Mouse (Mus musculus): ENCODE measurements around the gene Gm20605. TPM values are rescaled to one million over a fixed set of nuclear protein-coding genes. Genes with fewer than 3 reads are reported as not detected.

Gene Gm20605
- polyA plus RNA-seq, 1 experiment: 3.0 TPM

DNA sequence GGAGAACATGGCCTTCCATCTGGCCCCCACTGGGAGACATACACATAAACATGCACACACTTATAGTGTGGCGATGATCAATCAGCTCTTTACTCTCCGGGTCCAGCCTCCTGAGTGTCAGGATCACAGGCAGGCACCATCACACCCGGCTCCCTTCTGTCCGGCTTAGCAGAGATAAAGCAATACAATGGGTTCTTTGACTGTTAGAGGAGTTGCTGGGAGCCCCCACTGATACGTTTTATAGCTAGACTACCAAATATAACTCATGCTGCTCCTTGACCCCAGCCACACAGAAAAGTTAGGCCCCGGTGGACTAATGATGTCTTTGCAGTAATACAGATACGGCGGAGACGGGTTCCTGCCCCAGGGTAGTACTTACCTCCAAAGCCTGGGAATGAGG lies 34.1 kb downstream of the Gm20605 start:
- TF ChIP-seq CTCF (IDR thresholded peaks at IDR 0.05; ENCODE audit: borderline replicate concordance, insufficient read depth, low read length) (no peak), POLR2A (IDR thresholded peaks at IDR 0.05; ENCODE audit: low read depth, low read length) (no peak)
- no peak overlapping the region for H3K4me3 ChIP-seq (ENCODE audit: insufficient read depth, low read length)
- H3K4me1 ChIP-seq (ENCODE audit: control insufficient read depth, insufficient read depth, low read length): peaks cover 7% of the 10 kb centered on the region
- H3K27ac ChIP-seq (ENCODE audit: insufficient read depth, low read length): no peak overlapping the region

DNA sequence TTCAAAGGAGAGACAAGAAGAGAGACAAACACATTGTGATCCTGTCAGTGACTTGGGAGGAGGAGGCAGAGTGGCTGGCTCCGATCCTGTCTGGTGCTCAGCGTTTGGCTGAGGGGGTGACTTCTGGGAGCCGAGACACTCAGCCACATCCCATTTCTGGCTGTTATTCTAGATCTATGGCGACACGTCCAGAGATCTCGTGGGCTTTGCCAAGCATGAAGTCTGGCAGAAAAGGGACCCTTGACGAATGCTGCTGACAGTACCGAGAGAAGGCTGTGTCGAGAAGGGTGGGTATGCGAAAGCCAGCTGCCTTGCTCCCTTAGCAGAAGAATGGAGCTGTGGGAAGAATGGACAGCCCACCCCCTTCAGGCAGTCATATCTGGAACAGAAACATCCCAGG lies 40.0 kb downstream of the Gm20605 start:
- Histone ChIP-seq H3K4me3 (ENCODE audit: insufficient read depth, low read length) (no peak overlapping the region), H3K27ac (ENCODE audit: insufficient read depth, low read length) (no peak overlapping the region), H3K4me1 (ENCODE audit: control insufficient read depth, insufficient read depth, low read length) (peaks cover 9% of the 10 kb centered on the region; the same call in 1 of the 2 replicates)
- TF ChIP-seq POLR2A (IDR thresholded peaks at IDR 0.05; ENCODE audit: low read depth, low read length) (no peak), CTCF (IDR thresholded peaks at IDR 0.05; ENCODE audit: borderline replicate concordance, insufficient read depth, low read length) (no peak)

DNA sequence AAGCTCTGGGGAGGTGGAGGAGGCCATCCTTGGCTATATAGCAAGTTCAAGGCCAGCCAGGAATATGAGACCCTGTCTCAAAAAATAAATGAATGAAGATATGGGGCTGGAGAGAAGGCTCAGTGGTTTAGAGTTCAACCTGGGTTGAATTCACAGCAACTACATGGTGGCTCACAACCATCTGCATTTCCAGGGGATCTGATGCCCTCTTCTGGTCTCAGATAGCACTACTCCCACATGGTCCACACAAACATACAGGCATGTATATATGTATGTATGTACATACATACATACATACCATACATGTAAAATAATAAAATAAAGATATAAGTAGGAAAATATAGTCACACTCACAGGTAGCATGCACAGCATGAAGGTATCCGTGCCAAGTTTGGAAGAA lies 41.3 kb downstream of the Gm20605 start:
- Histone ChIP-seq H3K4me3 (ENCODE audit: insufficient read depth, low read length) (no peak overlapping the region), H3K4me1 (ENCODE audit: control insufficient read depth, insufficient read depth, low read length) (peaks cover 9% of the 10 kb centered on the region; the same call in 1 of the 2 replicates), H3K27ac (ENCODE audit: insufficient read depth, low read length) (0 out of 2 replicates have a peak overlapping the region, but pooled peaks have one; percentile 69)
- TF ChIP-seq POLR2A (IDR thresholded peaks at IDR 0.05; ENCODE audit: low read depth, low read length) (no peak), CTCF (IDR thresholded peaks at IDR 0.05; ENCODE audit: borderline replicate concordance, insufficient read depth, low read length) (no peak)

DNA sequence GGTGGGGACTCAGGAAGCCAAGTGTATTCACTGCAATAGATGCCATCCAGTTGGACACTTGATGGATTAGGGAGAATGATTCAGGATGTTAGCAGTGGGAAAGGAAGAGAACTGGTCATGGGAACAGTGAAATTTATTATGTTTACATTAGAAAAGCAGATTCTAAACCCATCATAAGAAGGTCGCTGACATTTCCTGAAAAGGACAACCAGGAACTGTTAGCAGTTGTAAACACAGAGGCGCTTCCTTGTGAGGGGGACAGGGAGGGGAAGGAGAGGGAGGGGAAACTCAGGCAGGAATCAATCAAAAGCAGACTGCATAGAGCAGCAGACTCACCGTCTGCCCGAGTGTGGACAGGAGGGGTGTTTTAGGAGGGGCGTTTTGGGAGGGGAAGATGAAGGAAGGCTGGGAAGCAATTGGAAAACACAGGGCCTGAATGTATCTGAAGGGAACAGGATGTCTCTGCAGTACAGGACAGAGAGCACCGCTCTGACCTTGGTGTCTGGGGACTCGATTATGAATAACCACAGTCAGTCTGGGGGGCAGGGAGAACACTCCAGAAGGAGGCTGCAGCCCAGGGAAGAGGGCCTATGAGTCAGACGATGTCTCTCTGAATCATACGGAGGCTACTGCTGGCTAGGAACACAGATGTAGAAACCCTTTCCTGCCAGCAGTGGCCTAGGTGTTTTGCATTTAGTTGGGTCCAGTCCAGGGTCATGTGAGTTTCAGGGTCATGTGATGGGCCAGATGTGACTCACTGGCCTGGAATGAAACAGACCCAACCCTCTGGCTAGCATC lies 42.7 kb downstream of the Gm20605 start:
- no peak overlapping the region for H3K4me3 ChIP-seq (ENCODE audit: insufficient read depth, low read length)
- peaks cover 9% of the 10 kb centered on the region; the same call in 1 of the 2 replicates for H3K4me1 ChIP-seq (ENCODE audit: control insufficient read depth, insufficient read depth, low read length)
- H3K27ac ChIP-seq (ENCODE audit: insufficient read depth, low read length): peak overlapping the region; percentile 69
- TF ChIP-seq CTCF (IDR thresholded peaks at IDR 0.05; ENCODE audit: borderline replicate concordance, insufficient read depth, low read length) (no peak), POLR2A (IDR thresholded peaks at IDR 0.05; ENCODE audit: low read depth, low read length) (peak; percentile 58; the same call in 1 of the 2 replicates)

DNA sequence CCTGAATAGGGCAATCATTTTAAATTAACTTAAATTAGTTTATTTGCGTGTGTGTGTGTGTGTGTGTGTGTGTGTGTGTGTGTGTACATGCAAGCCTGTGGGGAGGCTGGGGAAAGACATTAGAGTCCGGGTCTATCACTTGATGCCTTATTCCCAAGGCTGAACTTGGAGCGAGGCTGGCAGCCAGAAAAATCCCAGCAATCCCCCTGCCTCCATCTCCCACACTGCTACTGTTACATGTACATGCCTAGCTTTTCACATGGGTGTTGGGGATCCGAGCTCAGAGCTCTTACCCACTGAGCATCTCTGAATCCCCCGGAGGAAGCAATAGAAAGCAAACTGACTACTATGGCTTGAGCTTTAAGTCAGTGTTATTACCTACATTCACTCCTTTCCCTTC lies 43.4 kb downstream of the Gm20605 start:
- Histone ChIP-seq H3K27ac (ENCODE audit: insufficient read depth, low read length) (peak overlapping the region; percentile 57), H3K4me3 (ENCODE audit: insufficient read depth, low read length) (no peak overlapping the region), H3K4me1 (ENCODE audit: control insufficient read depth, insufficient read depth, low read length) (peaks cover 9% of the 10 kb centered on the region; the same call in 1 of the 2 replicates)
- TF ChIP-seq POLR2A (IDR thresholded peaks at IDR 0.05; ENCODE audit: low read depth, low read length): no peak
- TF ChIP-seq CTCF (IDR thresholded peaks at IDR 0.05; ENCODE audit: borderline replicate concordance, insufficient read depth, low read length): no peak

DNA sequence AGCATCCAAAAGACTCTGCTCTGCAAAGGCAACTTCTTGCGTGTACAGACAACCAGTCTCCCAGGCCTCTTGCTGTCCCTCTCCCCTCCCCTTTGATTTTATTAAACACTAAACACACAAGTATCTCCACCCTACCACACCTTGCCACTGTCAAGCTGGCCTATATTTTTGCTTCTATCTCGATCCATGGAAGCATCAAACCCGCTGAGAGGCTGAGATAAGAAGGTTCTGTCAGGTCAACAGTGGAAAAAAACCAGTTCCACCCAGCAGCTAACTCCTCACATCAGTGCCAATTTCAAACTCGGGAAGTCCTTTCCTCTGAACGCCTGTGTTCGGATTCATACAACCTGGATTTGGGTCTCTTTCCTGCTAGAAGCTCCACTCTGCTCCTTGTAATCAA lies 44.0 kb downstream of the Gm20605 start:
- Histone ChIP-seq H3K27ac (ENCODE audit: insufficient read depth, low read length) (no peak overlapping the region), H3K4me3 (ENCODE audit: insufficient read depth, low read length) (no peak overlapping the region), H3K4me1 (ENCODE audit: control insufficient read depth, insufficient read depth, low read length) (peaks cover 9% of the 10 kb centered on the region; the same call in 1 of the 2 replicates)
- TF ChIP-seq CTCF (IDR thresholded peaks at IDR 0.05; ENCODE audit: borderline replicate concordance, insufficient read depth, low read length) (no peak), POLR2A (IDR thresholded peaks at IDR 0.05; ENCODE audit: low read depth, low read length) (no peak)

DNA sequence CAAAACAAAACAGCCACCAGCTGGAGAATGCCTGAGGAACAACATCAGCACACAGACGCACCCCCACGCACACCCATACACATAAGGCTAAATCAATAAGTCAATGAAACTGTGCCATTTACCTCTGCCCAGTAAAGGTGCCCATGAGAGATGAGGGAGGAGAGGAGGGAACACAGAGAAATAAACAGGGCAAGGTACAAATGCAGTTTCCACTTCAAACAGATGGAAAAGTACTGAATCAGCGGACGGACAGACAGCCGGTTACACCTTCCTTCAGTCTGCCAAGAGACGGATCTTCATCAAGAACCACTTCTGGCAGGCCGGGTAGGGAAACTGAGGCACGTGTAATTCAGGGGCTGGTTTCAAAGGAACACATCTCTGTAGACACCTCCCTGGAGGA lies 45.8 kb downstream of the Gm20605 start:
- H3K4me1 ChIP-seq (ENCODE audit: control insufficient read depth, insufficient read depth, low read length): peaks cover 9% of the 10 kb centered on the region; the same call in 1 of the 2 replicates
- H3K4me3 ChIP-seq (ENCODE audit: insufficient read depth, low read length): no peak overlapping the region
- no peak overlapping the region for H3K27ac ChIP-seq (ENCODE audit: insufficient read depth, low read length)
- no peak for TF ChIP-seq CTCF (IDR thresholded peaks at IDR 0.05; ENCODE audit: borderline replicate concordance, insufficient read depth, low read length)
- no peak for TF ChIP-seq POLR2A (IDR thresholded peaks at IDR 0.05; ENCODE audit: low read depth, low read length)

DNA sequence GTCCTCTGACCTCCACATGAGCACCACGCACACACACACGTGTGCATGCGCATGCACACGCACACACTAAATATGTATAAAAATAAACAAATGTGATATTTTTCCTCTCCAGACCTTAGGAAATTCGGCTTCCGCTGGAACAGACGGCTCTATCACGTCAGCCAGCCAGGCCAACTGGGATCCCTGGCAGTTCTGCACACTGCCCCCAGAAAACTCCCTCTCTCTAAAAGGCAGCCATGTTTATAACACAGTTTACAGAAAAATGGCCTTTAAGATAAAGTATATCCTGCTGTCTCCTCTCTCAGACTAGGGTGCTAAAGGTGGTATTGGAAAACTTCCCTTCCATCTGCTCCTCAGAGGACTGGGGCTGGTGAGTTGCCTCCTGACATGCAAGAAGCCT lies 48.9 kb downstream of the Gm20605 start:
- TF ChIP-seq CTCF (IDR thresholded peaks at IDR 0.05; ENCODE audit: borderline replicate concordance, insufficient read depth, low read length) (no peak), POLR2A (IDR thresholded peaks at IDR 0.05; ENCODE audit: low read depth, low read length) (no peak)
- Histone ChIP-seq H3K27ac (ENCODE audit: insufficient read depth, low read length) (no peak overlapping the region), H3K4me3 (ENCODE audit: insufficient read depth, low read length) (no peak overlapping the region), H3K4me1 (ENCODE audit: control insufficient read depth, insufficient read depth, low read length) (no peaks in the 10 kb centered on the region)

DNA sequence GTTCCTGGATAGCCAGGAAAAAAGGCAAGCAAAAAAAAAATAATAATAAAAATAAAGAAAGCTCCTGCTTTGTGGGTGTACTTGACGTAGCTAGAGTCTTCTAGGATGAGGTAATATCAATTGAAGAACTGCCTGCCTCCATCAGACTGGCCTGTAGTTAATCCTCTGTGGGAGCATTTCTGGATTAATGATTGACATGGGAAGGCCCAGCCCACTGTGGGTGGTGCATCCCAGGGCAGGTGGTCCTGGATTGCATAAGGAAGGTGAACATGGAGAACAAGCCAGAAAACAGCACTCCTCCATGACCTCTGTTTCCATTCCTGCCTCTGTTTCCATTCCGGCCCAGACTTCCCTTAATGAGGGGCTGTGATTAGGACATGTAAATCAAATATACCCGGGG lies 49.8 kb downstream of the Gm20605 start:
- TF ChIP-seq POLR2A (IDR thresholded peaks at IDR 0.05; ENCODE audit: low read depth, low read length) (no peak), CTCF (IDR thresholded peaks at IDR 0.05; ENCODE audit: borderline replicate concordance, insufficient read depth, low read length) (no peak)
- Histone ChIP-seq H3K4me3 (ENCODE audit: insufficient read depth, low read length) (no peak overlapping the region), H3K4me1 (ENCODE audit: control insufficient read depth, insufficient read depth, low read length) (no peaks in the 10 kb centered on the region), H3K27ac (ENCODE audit: insufficient read depth, low read length) (no peak overlapping the region)

DNA sequence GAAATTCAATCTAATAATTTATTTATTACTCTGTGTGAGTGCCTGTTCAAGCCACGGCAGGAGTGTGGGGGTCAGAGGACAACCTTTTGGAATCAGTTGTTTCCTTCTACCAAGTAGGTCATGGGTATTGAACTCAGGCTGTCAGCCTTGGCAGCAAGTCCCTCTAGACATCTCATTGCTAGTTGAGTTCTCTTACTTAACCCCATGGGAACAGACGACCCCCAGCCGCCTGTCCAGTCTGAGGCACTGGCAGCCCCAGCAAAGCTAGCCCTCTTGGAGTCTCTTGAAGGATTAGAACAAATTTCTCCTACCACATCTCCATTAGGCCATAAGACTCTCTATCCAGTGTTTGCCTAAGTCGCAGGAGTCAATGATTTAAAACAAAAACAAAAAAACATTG lies 50.8 kb downstream of the Gm20605 start:
- no peak overlapping the region for H3K4me3 ChIP-seq (ENCODE audit: insufficient read depth, low read length)
- TF ChIP-seq CTCF (IDR thresholded peaks at IDR 0.05; ENCODE audit: borderline replicate concordance, insufficient read depth, low read length): no peak
- no peak for TF ChIP-seq POLR2A (IDR thresholded peaks at IDR 0.05; ENCODE audit: low read depth, low read length)
- H3K4me1 ChIP-seq (ENCODE audit: control insufficient read depth, insufficient read depth, low read length): no peaks in the 10 kb centered on the region
- no peak overlapping the region for H3K27ac ChIP-seq (ENCODE audit: insufficient read depth, low read length)
